Mouse (Mus musculus) liver, embryonic 11.5 days (tissue): ENCODE results near the gene 4933428M09Rik. TPM values are rescaled to one million over a fixed set of nuclear protein-coding genes. Genes with fewer than 3 reads are reported as not detected.
A peak's percentile ranks its signal among the peaks of the same experiment; 100 is the strongest.
"Not testable (repeated sequence)": the region's sequence is repeated elsewhere in the genome, so short reads cannot be mapped to it uniquely, and the experiment has no call there.

Experiments used
- ATAC-seq: fragments of 200-750 bp; cut with Nextera tagmentation; replicated peaks from 2 replicates; pipeline ENCODE4 v1.8.0; 2017; ENCODE audit warnings: moderate number of reproducible peaks, mild to moderate bottlenecking, moderate TSS enrichment, moderate library complexity; ENCODE audit not compliant: low FRiP score
- DNase-seq: peaks from one replicate; pipeline ENCODE4 v3.0.0-alpha.2; 2017; ENCODE audit warnings: low spot score
- H3K27ac ChIP-seq: fragments of 300-500 bp; sonication (generic); 2 replicates; pipeline ENCODE4 v1.5.1; 2014; ENCODE audit warnings: mild to moderate bottlenecking, low read depth, low read length, control low read depth
- H3K27me3 ChIP-seq: fragments of 300-500 bp; sonication (generic); replicated peaks from 2 replicates; pipeline ENCODE4 v1.6.1; 2014; ENCODE audit warnings: low read length, mixed read lengths; ENCODE audit not compliant: control insufficient read depth, insufficient read depth
- H3K36me3 ChIP-seq: fragments of 300-500 bp; sonication (generic); 2 replicates; pipeline ENCODE4 v1.6.1; 2014; ENCODE audit warnings: mild to moderate bottlenecking, low read length, moderate library complexity, mixed read lengths; ENCODE audit not compliant: control insufficient read depth, insufficient read depth
- H3K4me1 ChIP-seq: fragments of 300-500 bp; sonication (generic); replicated peaks from 2 replicates; pipeline ENCODE4 v1.6.1; 2014; ENCODE audit warnings: low read length, mixed read lengths; ENCODE audit not compliant: control insufficient read depth, insufficient read depth
- H3K4me2 ChIP-seq: fragments of 300-500 bp; sonication (generic); 2 replicates; pipeline ENCODE4 v1.6.1; 2014; ENCODE audit warnings: mild to moderate bottlenecking, control low read depth, moderate library complexity
- H3K4me3 ChIP-seq: fragments of 300-500 bp; sonication (generic); 2 replicates; pipeline ENCODE4 v1.5.1; 2014; ENCODE audit warnings: low read depth, low read length, control low read depth
- H3K9ac ChIP-seq: fragments of 300-500 bp; sonication (generic); 2 replicates; pipeline ENCODE4 v1.6.1; 2014; ENCODE audit warnings: low read depth, low read length, control low read depth
- H3K9me3 ChIP-seq: fragments of 300-500 bp; sonication (generic); 2 replicates; pipeline ENCODE4 v1.6.1; 2016; ENCODE audit warnings: low read length, inconsistent platforms, mixed read lengths; ENCODE audit not compliant: control insufficient read depth
- WGBS: fragments of 180-500 bp; shearing (Covaris S2); extraction: QIAGEN DNeasy Blood & Tissue Kit; methylation state at CpG from one replicate; pipeline ENCODE4 v1.1.7; 2014; 5-methylcytosine and 5-hydroxymethylcytosine counted together
- polyA plus RNA-seq: library from polyadenylated mRNA; unstranded; fragments of >200 nt; fragmentation: Nextera tagmentation; extraction: Ambion mirVana; gene quantifications from 2 replicates; pipeline ENCODE4 v1.2.1, GENCODE M21; 2014

4933428M09Rik gene
- not detected in 2 replicates for polyA plus RNA-seq

- no peaks in the 10 kb centered on the region for H3K9me3 ChIP-seq
- H3K4me3 ChIP-seq: no peak within 1 kb of the TSS
- DNase-seq (no peak), ATAC-seq (no peak)
- 87% methylated on average over 8 of the region's 8 CpGs for WGBS
- no peaks in the 10 kb centered on the region for H3K27me3 ChIP-seq
- H3K4me1 ChIP-seq: no peaks in the 10 kb centered on the region
- no peak within 1 kb of the TSS for H3K4me2 ChIP-seq
- H3K27ac ChIP-seq: no peak within 1 kb of the TSS
- no peaks in the 10 kb centered on the region for H3K36me3 ChIP-seq
- H3K9ac ChIP-seq: no peak within 1 kb of the TSS
These were observed at the start of gene 4933428M09Rik for GRCm38 (mm10) chrX:139178928-139179327. Gene 4933428M09Rik, plus strand, starts transcription at chrX:139179228.

- no peak for DNase-seq
- Histone ChIP-seq H3K4me2 (no peak overlapping the region), H3K36me3 (no peaks in the 10 kb centered on the region), H3K9ac (no peak overlapping the region), H3K27ac (no peak overlapping the region), H3K27me3 (no peaks in the 10 kb centered on the region), H3K4me3 (no peak overlapping the region), H3K4me1 (no peaks in the 10 kb centered on the region), H3K9me3 (no peaks in the 10 kb centered on the region)
- WGBS: 79% methylated on average over 4 of the region's 4 CpGs
- ATAC-seq: no peak
These were observed 45.0 kb upstream of the 4933428M09Rik start for GRCm38 (mm10) chrX:139134031-139134430.

GRCm38 (mm10) chrX:139191506-139191905, 12.5 kb downstream of the 4933428M09Rik start:
- H3K36me3 ChIP-seq, H3K27ac ChIP-seq, DNase-seq, H3K4me1 ChIP-seq, ATAC-seq, H3K4me3 ChIP-seq, H3K9me3 ChIP-seq, H3K9ac ChIP-seq, H3K27me3 ChIP-seq, H3K4me2 ChIP-seq: not testable (repeated sequence)
- WGBS: 87% methylated on average over 3 of the region's 3 CpGs

GRCm38 (mm10) chrX:139194572-139195279, 15.7 kb downstream of the 4933428M09Rik start:
- Histone ChIP-seq H3K27ac (no peak overlapping the region), H3K27me3 (no peaks in the 10 kb centered on the region), H3K4me2 (no peak overlapping the region), H3K9me3 (no peaks in the 10 kb centered on the region), H3K36me3 (no peaks in the 10 kb centered on the region), H3K9ac (no peak overlapping the region), H3K4me1 (no peaks in the 10 kb centered on the region), H3K4me3 (no peak overlapping the region)
- ATAC-seq: no peak
- no peak for DNase-seq
- whole genome bisulfite sequencing: 33% methylated on average over 1 of the region's 1 CpGs

- H3K4me3 ChIP-seq, H3K27me3 ChIP-seq, H3K9me3 ChIP-seq, H3K9ac ChIP-seq, H3K27ac ChIP-seq, H3K36me3 ChIP-seq, H3K4me2 ChIP-seq, H3K4me1 ChIP-seq, DNase-seq: not testable (repeated sequence)
- WGBS: 81% methylated on average over 4 of the region's 4 CpGs
- ATAC-seq: 0 out of 2 replicates have a peak, but pooled peaks have one; percentile 19
These were observed 30.3 kb downstream of the 4933428M09Rik start for GRCm38 (mm10) chrX:139209191-139209828.

- DNase-seq: peak; percentile 73
- Histone ChIP-seq H3K9me3 (no peaks in the 10 kb centered on the region), H3K4me3 (peak within 1 kb of the TSS; percentile 51), H3K27ac (no peak within 1 kb of the TSS), H3K4me1 (no peaks in the 10 kb centered on the region), H3K9ac (peak within 1 kb of the TSS; percentile 50), H3K36me3 (no peaks in the 10 kb centered on the region), H3K4me2 (peak within 1 kb of the TSS; percentile 76), H3K27me3 (no peaks in the 10 kb centered on the region)
- peak; percentile 97 for ATAC-seq
- WGBS: 11% methylated on average over 31 of the region's 31 CpGs
These were observed 30.8 kb downstream of the 4933428M09Rik start, which contains the start of gene Mum1l1 for GRCm38 (mm10) chrX:139209829-139210225. Gene Mum1l1, plus strand, starts transcription at chrX:139210042.

- H3K9me3 ChIP-seq: no peaks in the 10 kb centered on the region
- H3K4me2 ChIP-seq: no peak overlapping the region
- no peak overlapping the region for H3K4me3 ChIP-seq
- DNase-seq (no peak), ATAC-seq (no peak)
- WGBS: 51% methylated on average over 4 of the region's 4 CpGs
- no peak overlapping the region for H3K27ac ChIP-seq
- no peaks in the 10 kb centered on the region for H3K36me3 ChIP-seq
- no peaks in the 10 kb centered on the region for H3K4me1 ChIP-seq
- H3K9ac ChIP-seq: no peak overlapping the region
- H3K27me3 ChIP-seq: no peaks in the 10 kb centered on the region
These were observed 35.7 kb downstream of the 4933428M09Rik start for GRCm38 (mm10) chrX:139214765-139215164.

GRCm38 (mm10) chrX:139216409-139216808, 37.4 kb downstream of the 4933428M09Rik start:
- no peaks in the 10 kb centered on the region for H3K27me3 ChIP-seq
- H3K27ac ChIP-seq: no peak overlapping the region
- H3K9ac ChIP-seq: no peak overlapping the region
- 0 out of 2 replicates have a peak overlapping the region, but pooled peaks have one; percentile 37 for H3K4me3 ChIP-seq
- DNase-seq: no peak
- H3K9me3 ChIP-seq: no peaks in the 10 kb centered on the region
- 66% methylated on average over 5 of the region's 5 CpGs for WGBS
- H3K4me1 ChIP-seq: 0 out of 2 replicates have a peak, but pooled peaks cover 6% of the 10 kb centered on the region
- ATAC-seq: no peak
- no peaks in the 10 kb centered on the region for H3K36me3 ChIP-seq
- no peak overlapping the region for H3K4me2 ChIP-seq
